Mouse (Mus musculus) thymus, postnatal 36 days (tissue): ENCODE measurements around the gene Alk.

Experiments
- DNase-seq, 2 experiments: peaks; one replicate each; pipeline ENCODE4 v3.0.0; 2022; ENCODE audit warnings: mixed read lengths in 2 of 2

The Alk gene

GRCm38 (mm10) chr17:71871981-71872380 is 732.4 kb downstream of the Alk start:
- no peak for DNase-seq

GRCm38 (mm10) chr17:71870641-71871040 is 733.8 kb downstream of the Alk start:
- no peak for DNase-seq

- no peak for DNase-seq
Observed at GRCm38 (mm10) chr17:71870232-71870621, 734.2 kb downstream of the Alk start.

- no peak for DNase-seq
Observed at GRCm38 (mm10) chr17:71869372-71870231, 734.8 kb downstream of the Alk start.

- no peak for DNase-seq
Observed at GRCm38 (mm10) chr17:71868828-71869227, 735.6 kb downstream of the Alk start.

- DNase-seq, result no peak
Observed at GRCm38 (mm10) chr17:71867892-71868291, 736.5 kb downstream of the Alk start.

GRCm38 (mm10) chr17:71865437-71865836 is 739.0 kb downstream of the Alk start:
- no peak for DNase-seq

- DNase-seq, result no peak
Observed at GRCm38 (mm10) chr17:71864039-71864438, 740.4 kb downstream of the Alk start.

- DNase-seq, result no peak
Observed at GRCm38 (mm10) chr17:71862895-71863294, 741.5 kb downstream of the Alk start.

GRCm38 (mm10) chr17:71862184-71862583 is 742.2 kb downstream of the Alk start:
- DNase-seq, result no peak

- DNase-seq, result no peak
Observed at GRCm38 (mm10) chr17:71831960-71832359, 772.5 kb downstream of the Alk start.

- DNase-seq, result no peak
Observed at GRCm38 (mm10) chr17:71828647-71829414, 775.6 kb downstream of the Alk start.

GRCm38 (mm10) chr17:71827627-71828026 is 776.8 kb downstream of the Alk start:
- no peak for DNase-seq

GRCm38 (mm10) chr17:71826603-71827002 is 777.8 kb downstream of the Alk start:
- no peak for DNase-seq

- DNase-seq, result no peak
Observed at GRCm38 (mm10) chr17:71823622-71824306, 780.7 kb downstream of the Alk start.
